Mouse (Mus musculus) heart, embryonic 10.5 days (tissue): Measurements from ENCODE around the gene Gm5134. TPM values are rescaled to one million over a fixed set of nuclear protein-coding genes. Genes with fewer than 3 reads are reported as not detected.
"Not testable (repeated sequence)": the region's sequence is repeated elsewhere in the genome, so short reads cannot be mapped to it uniquely, and the experiment has no call there.

Experiments used
- DNase-seq: peaks from one replicate; pipeline ENCODE4 v3.0.0-alpha.2; 2017; ENCODE audit warnings: low spot score
- H3K27ac ChIP-seq: fragments of 300-500 bp; sonication (generic); 2 replicates; pipeline ENCODE4 v1.5.1; 2016; ENCODE audit warnings: mild to moderate bottlenecking
- H3K27me3 ChIP-seq: fragments of 300-500 bp; sonication (generic); 2 replicates; pipeline ENCODE4 v1.6.1; 2016; ENCODE audit warnings: mild to moderate bottlenecking; ENCODE audit not compliant: poor library complexity, insufficient read depth, severe bottlenecking
- H3K36me3 ChIP-seq: fragments of 300-500 bp; sonication (generic); 2 replicates; pipeline ENCODE4 v1.6.1; 2016; ENCODE audit warnings: mild to moderate bottlenecking, moderate library complexity
- H3K4me1 ChIP-seq: fragments of 300-500 bp; sonication (generic); 2 replicates; pipeline ENCODE4 v1.6.1; 2016; ENCODE audit warnings: mild to moderate bottlenecking
- H3K4me3 ChIP-seq: fragments of 300-500 bp; sonication (generic); 2 replicates; pipeline ENCODE4 v1.5.1; 2016; ENCODE audit warnings: mild to moderate bottlenecking, moderate library complexity
- H3K9me3 ChIP-seq: fragments of 300-500 bp; sonication (generic); 2 replicates; pipeline ENCODE4 v1.6.1; 2016; ENCODE audit warnings: mild to moderate bottlenecking, moderate library complexity
- WGBS: fragments of 180-500 bp; shearing (Covaris S2); methylation state at CpG from one replicate; pipeline ENCODE4 v1.1.7; 2016; 5-methylcytosine and 5-hydroxymethylcytosine counted together
- polyA plus RNA-seq: library from polyadenylated mRNA; unstranded; fragments of >200 nt; fragmentation: Nextera tagmentation; extraction: Ambion mirVana; gene quantifications from 2 replicates; pipeline ENCODE4 v1.2.1, GENCODE M21; 2016

Gene Gm5134
- polyA plus RNA-seq, 1 experiment from 2014 or later = not detected

GRCm38 (mm10) chr10:75978835-75979157 lies 24.5 kb downstream of the Gm5134 start:
- Histone ChIP-seq H3K4me1 (no peaks in the 10 kb centered on the region), H3K27ac (no peak overlapping the region), H3K4me3 (no peak overlapping the region), H3K9me3 (no peaks in the 10 kb centered on the region), H3K36me3 (no peaks in the 10 kb centered on the region), H3K27me3 (no peaks in the 10 kb centered on the region)
- DNase-seq = no peak
- WGBS = 86% methylated on average over 5 of the region's 5 CpGs

GRCm38 (mm10) chr10:75979432-75979831 lies 25.1 kb downstream of the Gm5134 start:
- 84% methylated on average over 3 of the region's 3 CpGs for WGBS
- H3K27ac ChIP-seq = no peak overlapping the region
- no peak overlapping the region for H3K4me3 ChIP-seq
- DNase-seq = no peak
- no peaks in the 10 kb centered on the region for H3K27me3 ChIP-seq
- H3K9me3 ChIP-seq = no peaks in the 10 kb centered on the region
- H3K4me1 ChIP-seq = no peaks in the 10 kb centered on the region
- H3K36me3 ChIP-seq = no peaks in the 10 kb centered on the region

DNA sequence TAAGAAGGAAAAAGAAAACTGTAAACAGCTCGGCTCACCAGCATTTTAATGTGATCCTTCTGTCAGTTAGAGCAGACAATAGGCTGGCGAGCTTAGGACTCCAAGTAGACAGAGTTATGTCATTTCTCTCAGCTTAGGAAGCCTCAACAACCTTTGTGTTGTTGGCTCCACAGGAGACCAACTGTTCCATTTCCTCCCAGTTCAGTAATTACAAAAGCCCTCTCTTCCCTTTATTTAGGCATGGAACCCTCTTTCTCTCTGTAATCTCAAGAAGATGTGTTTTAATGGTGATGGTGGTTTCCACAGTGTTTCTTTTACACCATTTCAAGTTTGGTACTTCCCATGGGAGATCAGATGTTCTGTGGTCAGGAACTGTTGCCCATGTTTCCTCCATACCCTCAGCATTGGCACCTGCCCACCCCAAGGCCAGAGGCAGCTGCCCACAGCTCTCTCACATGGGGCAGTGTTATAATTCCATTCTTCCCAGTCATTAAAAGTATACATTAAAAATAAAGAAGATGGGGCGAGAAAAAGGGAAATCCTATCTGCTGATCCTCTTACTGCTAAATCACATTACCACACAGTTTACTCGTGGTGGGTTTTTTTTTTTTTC lies 36.2 kb downstream of the Gm5134 start:
- H3K36me3 ChIP-seq = no peaks in the 10 kb centered on the region
- no peaks in the 10 kb centered on the region for H3K9me3 ChIP-seq
- DNase-seq = no peak
- no peaks in the 10 kb centered on the region; the same call in 1 of the 2 replicates for H3K4me1 ChIP-seq
- 0 out of 2 replicates have a peak, but pooled peaks cover 7% of the 10 kb centered on the region for H3K27me3 ChIP-seq
- H3K27ac ChIP-seq = no peak overlapping the region
- WGBS = 70% methylated on average over 4 of the region's 4 CpGs
- H3K4me3 ChIP-seq = no peak overlapping the region

GRCm38 (mm10) chr10:75993616-75994240 lies 39.4 kb downstream of the Gm5134 start:
- Histone ChIP-seq H3K4me1 (peaks cover 4% of the 10 kb centered on the region), H3K27me3 (0 out of 2 replicates have a peak, but pooled peaks cover 9% of the 10 kb centered on the region), H3K27ac (no peak overlapping the region), H3K36me3 (no peaks in the 10 kb centered on the region), H3K9me3 (no peaks in the 10 kb centered on the region), H3K4me3 (no peak overlapping the region)
- no peak for DNase-seq
- WGBS = 79% methylated on average over 15 of the region's 15 CpGs

- WGBS = 72% methylated on average over 12 of the region's 13 CpGs
- H3K9me3 ChIP-seq, H3K4me3 ChIP-seq, DNase-seq, H3K27ac ChIP-seq, H3K36me3 ChIP-seq, H3K4me1 ChIP-seq, H3K27me3 ChIP-seq: not testable (repeated sequence)
Measured at GRCm38 (mm10) chr10:75994531-75995210, 40.4 kb downstream of the Gm5134 start.

GRCm38 (mm10) chr10:75995463-75995862 lies 41.1 kb downstream of the Gm5134 start:
- Histone ChIP-seq H3K27me3 (0 out of 2 replicates have a peak, but pooled peaks cover 9% of the 10 kb centered on the region), H3K4me3 (no peak overlapping the region), H3K9me3 (no peaks in the 10 kb centered on the region), H3K27ac (no peak overlapping the region), H3K4me1 (peaks cover 4% of the 10 kb centered on the region), H3K36me3 (no peaks in the 10 kb centered on the region)
- 80% methylated on average over 11 of the region's 11 CpGs for WGBS
- DNase-seq = no peak

DNA sequence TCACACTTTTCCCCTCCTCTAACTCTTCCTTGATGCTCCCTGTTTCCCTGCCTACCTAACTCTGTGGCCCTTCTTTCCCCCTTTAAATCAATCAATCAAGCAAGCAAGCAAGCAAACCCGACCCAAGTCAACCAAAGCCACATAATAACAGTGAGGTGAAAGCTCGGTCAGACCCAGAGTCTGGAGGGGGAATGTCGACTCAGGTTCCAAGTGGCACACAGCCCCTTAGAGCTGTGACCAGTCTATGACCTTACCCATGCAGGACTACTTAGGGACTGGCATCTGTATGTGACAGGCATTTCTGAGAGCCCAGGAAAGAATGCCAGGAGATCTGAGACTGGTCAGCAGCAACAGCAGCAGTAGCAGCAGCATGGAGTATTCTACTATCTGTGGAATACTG lies 42.0 kb downstream of the Gm5134 start:
- no peaks in the 10 kb centered on the region for H3K9me3 ChIP-seq
- peaks cover 9% of the 10 kb centered on the region for H3K4me1 ChIP-seq
- DNase-seq = no peak
- H3K27ac ChIP-seq = no peak overlapping the region
- no peaks in the 10 kb centered on the region for H3K36me3 ChIP-seq
- 67% methylated on average over 3 of the region's 3 CpGs for WGBS
- 0 out of 2 replicates have a peak, but pooled peaks cover 9% of the 10 kb centered on the region for H3K27me3 ChIP-seq
- no peak overlapping the region for H3K4me3 ChIP-seq

GRCm38 (mm10) chr10:76001160-76001559 lies 46.8 kb downstream of the Gm5134 start:
- Histone ChIP-seq H3K36me3 (no peaks in the 10 kb centered on the region), H3K9me3 (no peaks in the 10 kb centered on the region), H3K4me1 (peaks cover 23% of the 10 kb centered on the region), H3K27me3 (no peaks in the 10 kb centered on the region), H3K4me3 (peak overlapping the region; percentile 24; the same call in 1 of the 2 replicates), H3K27ac (no peak overlapping the region)
- DNase-seq = no peak
- WGBS = 20% methylated on average over 7 of the region's 7 CpGs

- DNase-seq = no peak
- no peaks in the 10 kb centered on the region for H3K9me3 ChIP-seq
- 29% methylated on average over 3 of the region's 3 CpGs for WGBS
- H3K27me3 ChIP-seq = no peaks in the 10 kb centered on the region
- H3K36me3 ChIP-seq = no peaks in the 10 kb centered on the region
- H3K27ac ChIP-seq = no peak overlapping the region
- H3K4me1 ChIP-seq = peaks cover 19% of the 10 kb centered on the region
- no peak overlapping the region for H3K4me3 ChIP-seq
Measured at GRCm38 (mm10) chr10:76002101-76002521, 47.8 kb downstream of the Gm5134 start.

GRCm38 (mm10) chr10:76002615-76003014 lies 48.3 kb downstream of the Gm5134 start:
- no peak for DNase-seq
- H3K27me3 ChIP-seq = no peaks in the 10 kb centered on the region
- H3K4me1 ChIP-seq = peaks cover 19% of the 10 kb centered on the region
- H3K4me3 ChIP-seq = no peak overlapping the region
- no peak overlapping the region for H3K27ac ChIP-seq
- 42% methylated on average over 2 of the region's 2 CpGs for WGBS
- no peaks in the 10 kb centered on the region for H3K36me3 ChIP-seq
- H3K9me3 ChIP-seq = no peaks in the 10 kb centered on the region

DNA sequence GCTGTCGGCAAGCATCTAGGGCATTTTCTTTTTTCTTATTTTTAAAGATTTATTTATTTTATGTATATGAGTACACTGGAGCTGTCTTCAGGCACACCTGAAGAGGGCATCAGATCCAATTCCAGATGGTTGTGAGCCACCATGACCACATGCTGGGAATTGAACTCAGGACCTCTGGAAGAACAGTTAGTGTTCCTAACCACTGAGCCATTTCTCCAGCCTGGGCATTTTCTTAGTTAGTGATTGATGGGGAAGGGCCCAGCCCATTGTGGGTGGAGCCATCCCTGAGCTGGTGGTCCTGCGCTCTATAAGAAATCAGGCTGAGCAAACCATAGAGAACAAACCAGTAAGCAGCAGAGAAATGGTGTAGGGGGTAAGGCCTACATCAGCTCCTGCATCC lies 48.9 kb downstream of the Gm5134 start:
- peaks cover 19% of the 10 kb centered on the region for H3K4me1 ChIP-seq
- no peak overlapping the region for H3K27ac ChIP-seq
- WGBS = 96% methylated on average over 2 of the region's 2 CpGs
- no peaks in the 10 kb centered on the region for H3K27me3 ChIP-seq
- H3K9me3 ChIP-seq = no peaks in the 10 kb centered on the region
- no peak overlapping the region for H3K4me3 ChIP-seq
- DNase-seq = no peak
- H3K36me3 ChIP-seq = no peaks in the 10 kb centered on the region

DNA sequence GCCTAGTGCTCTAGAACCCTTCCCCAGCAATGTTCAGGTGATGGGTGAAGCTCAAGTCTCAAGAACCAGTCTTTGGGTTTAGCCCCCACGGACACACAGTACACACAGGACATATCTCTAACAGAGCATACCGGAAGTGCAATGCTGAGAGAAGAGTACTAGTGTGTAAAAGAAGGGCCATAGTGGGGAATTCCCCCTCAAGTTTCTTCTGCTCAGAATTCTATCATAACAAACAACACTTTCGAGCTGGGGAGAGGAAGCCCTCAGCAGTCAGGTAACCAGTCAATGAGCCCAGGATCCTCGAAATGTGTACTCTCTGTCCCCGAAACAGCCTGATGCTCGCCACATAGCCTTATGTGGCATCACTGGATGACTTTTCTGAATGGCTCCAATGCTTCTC lies 52.1 kb downstream of the Gm5134 start:
- DNase-seq = no peak
- no peaks in the 10 kb centered on the region for H3K9me3 ChIP-seq
- H3K27ac ChIP-seq = no peak overlapping the region
- 82% methylated on average over 6 of the region's 6 CpGs for WGBS
- no peak overlapping the region for H3K4me3 ChIP-seq
- H3K4me1 ChIP-seq = peaks cover 13% of the 10 kb centered on the region
- H3K27me3 ChIP-seq = no peaks in the 10 kb centered on the region
- H3K36me3 ChIP-seq = no peaks in the 10 kb centered on the region

DNA sequence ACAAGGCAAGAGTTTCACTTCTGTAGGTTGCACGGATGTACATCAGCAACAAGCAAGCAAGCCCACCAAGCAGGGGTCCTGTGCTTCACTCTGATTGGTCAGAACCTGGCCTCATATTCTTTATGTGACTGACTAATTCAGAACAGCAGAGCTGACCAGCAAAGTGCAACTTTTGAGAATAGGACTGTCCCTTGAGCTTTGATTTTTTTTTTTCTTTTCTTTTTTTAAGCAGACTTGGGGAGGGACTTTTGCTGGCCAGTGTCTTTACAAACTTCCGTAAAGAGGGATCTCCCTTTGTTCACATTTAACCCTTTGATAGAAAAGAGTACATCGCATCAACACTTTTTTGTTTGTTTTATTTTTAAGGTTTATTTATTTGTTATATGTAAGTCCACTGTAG lies 55.5 kb downstream of the Gm5134 start:
- WGBS = 76% methylated on average over 3 of the region's 3 CpGs
- no peak for DNase-seq
- H3K27ac ChIP-seq = no peak overlapping the region
- no peaks in the 10 kb centered on the region for H3K9me3 ChIP-seq
- no peak overlapping the region for H3K4me3 ChIP-seq
- no peaks in the 10 kb centered on the region for H3K27me3 ChIP-seq
- H3K36me3 ChIP-seq = no peaks in the 10 kb centered on the region
- H3K4me1 ChIP-seq = no peaks in the 10 kb centered on the region
